Mouse (Mus musculus) G1E-ER4 (cell line): Measurements from ENCODE around the gene Edar. TPM values are rescaled to one million over a fixed set of nuclear protein-coding genes. Genes with fewer than 3 reads are reported as not detected.

Experiments
- GATA1 ChIP-seq: IDR thresholded peaks from one replicate; pipeline ENCODE4 v1.8.0; 2012; ENCODE audit warnings: low read length, inconsistent platforms
- polyA plus RNA-seq: library from polyadenylated mRNA; stranded (reverse); fragments of >175 nt; gene quantifications from 2 replicates; pipeline ENCODE4 v1.2.3, GENCODE M21; 2012

The Edar gene
- polyA plus RNA-seq, 1 experiment, result not detected

- TF ChIP-seq GATA1, result no peak
Observed at GRCm38 (mm10) chr10:58659268-58659986, 16.0 kb downstream of the Edar start.

GRCm38 (mm10) chr10:58657731-58658130, 17.7 kb downstream of the Edar start:
- TF ChIP-seq GATA1, result no peak

GRCm38 (mm10) chr10:58653679-58654078, 21.8 kb downstream of the Edar start:
- TF ChIP-seq GATA1, result no peak

GRCm38 (mm10) chr10:58652418-58653394, 22.7 kb downstream of the Edar start:
- TF ChIP-seq GATA1, result no peak

- no peak for TF ChIP-seq GATA1
Observed at GRCm38 (mm10) chr10:58652045-58652417, 23.4 kb downstream of the Edar start.

- no peak for TF ChIP-seq GATA1
Observed at GRCm38 (mm10) chr10:58651270-58652042, 24.0 kb downstream of the Edar start.

GRCm38 (mm10) chr10:58648787-58649186, 26.7 kb downstream of the Edar start:
- TF ChIP-seq GATA1, result no peak

GRCm38 (mm10) chr10:58644671-58645070, 30.8 kb downstream of the Edar start:
- TF ChIP-seq GATA1, result no peak

- TF ChIP-seq GATA1, result no peak
Observed at GRCm38 (mm10) chr10:58644194-58644593, 31.3 kb downstream of the Edar start.

- TF ChIP-seq GATA1, result no peak
Observed at GRCm38 (mm10) chr10:58643001-58643400, 32.5 kb downstream of the Edar start.

- no peak for TF ChIP-seq GATA1
Observed at GRCm38 (mm10) chr10:58641631-58642030, 33.8 kb downstream of the Edar start.

- no peak for TF ChIP-seq GATA1
Observed at GRCm38 (mm10) chr10:58640446-58641400, 34.7 kb downstream of the Edar start.

GRCm38 (mm10) chr10:58639291-58639690, 36.2 kb downstream of the Edar start:
- TF ChIP-seq GATA1, result no peak

- no peak for TF ChIP-seq GATA1
Observed at GRCm38 (mm10) chr10:58636431-58637080, 38.9 kb downstream of the Edar start.
